Mouse (Mus musculus): ENCODE results near the gene Tceal8.
"Not testable (repeated sequence)": the region's sequence is repeated elsewhere in the genome, so short reads cannot be mapped to it uniquely, and the experiment has no call there.

Tceal8 gene

GRCm38 (mm10) chrX:136172118-136172551 lies at the start of gene Tceal8:
Gene Tceal8 (minus strand): TSS chrX:136172342.
- peak; percentile 1 for DNase-seq (ENCODE audit: low read depth)

GRCm38 (mm10) chrX:136216303-136216702 lies 44.2 kb upstream of the Tceal8 start:
- DNase-seq (ENCODE audit: low read depth) = no peak

- not testable (repeated sequence) for DNase-seq (ENCODE audit: low read depth)
Observed at GRCm38 (mm10) chrX:136214729-136215677, 42.9 kb upstream of the Tceal8 start, which contains the start of the genes Tceal7 and Bex1. Gene Tceal7 (plus strand): TSS chrX:136214779. Gene Bex1 (minus strand): TSS chrX:136215513.

GRCm38 (mm10) chrX:136213396-136213795 lies 41.3 kb upstream of the Tceal8 start:
- no peak for DNase-seq (ENCODE audit: low read depth)

GRCm38 (mm10) chrX:136204406-136204805 lies 32.3 kb upstream of the Tceal8 start:
- no peak for DNase-seq (ENCODE audit: low read depth)

- DNase-seq (ENCODE audit: low read depth) = no peak
Observed at GRCm38 (mm10) chrX:136203664-136204066, 31.5 kb upstream of the Tceal8 start, which contains the start of gene Tceal5. Gene Tceal5 (minus strand): TSS chrX:136203876.

GRCm38 (mm10) chrX:136203257-136203656 lies 31.1 kb upstream of the Tceal8 start:
- DNase-seq (ENCODE audit: low read depth) = no peak

- DNase-seq (ENCODE audit: low read depth) = peak; percentile 13
Observed at GRCm38 (mm10) chrX:136196873-136197272, 24.7 kb upstream of the Tceal8 start.

- DNase-seq (ENCODE audit: low read depth) = no peak
Observed at GRCm38 (mm10) chrX:136195193-136195944, 23.2 kb upstream of the Tceal8 start.

GRCm38 (mm10) chrX:136183107-136183506 lies 11.0 kb upstream of the Tceal8 start:
- no peak for DNase-seq (ENCODE audit: low read depth)

GRCm38 (mm10) chrX:136180897-136181553 lies 8.9 kb upstream of the Tceal8 start:
- no peak for DNase-seq (ENCODE audit: low read depth)

- no peak for DNase-seq (ENCODE audit: low read depth)
Observed at GRCm38 (mm10) chrX:136172786-136173185, 644 bp upstream of the Tceal8 start.

GRCm38 (mm10) chrX:136171189-136172117 lies 689 bp downstream of the Tceal8 start:
- DNase-seq (ENCODE audit: low read depth) = no peak

GRCm38 (mm10) chrX:136170625-136171024 lies 1.5 kb downstream of the Tceal8 start:
- no peak for DNase-seq (ENCODE audit: low read depth)

- DNase-seq (ENCODE audit: low read depth) = no peak
Observed at GRCm38 (mm10) chrX:136144195-136144594, 27.9 kb downstream of the Tceal8 start.

GRCm38 (mm10) chrX:136143711-136144110 lies 28.4 kb downstream of the Tceal8 start:
- DNase-seq (ENCODE audit: low read depth) = no peak

- DNase-seq (ENCODE audit: low read depth) = no peak
Observed at GRCm38 (mm10) chrX:136141385-136141784, 30.8 kb downstream of the Tceal8 start.

GRCm38 (mm10) chrX:136139640-136140004 lies 32.5 kb downstream of the Tceal8 start:
- not testable (repeated sequence) for DNase-seq (ENCODE audit: low read depth)

- not testable (repeated sequence) for DNase-seq (ENCODE audit: low read depth)
Observed at GRCm38 (mm10) chrX:136138827-136139639, 33.1 kb downstream of the Tceal8 start, which contains the start of gene Bex4. Gene Bex4 (plus strand): TSS chrX:136138996.

GRCm38 (mm10) chrX:136135559-136135958 lies 36.6 kb downstream of the Tceal8 start:
- no peak for DNase-seq (ENCODE audit: low read depth)
